Mouse (Mus musculus) right cerebral cortex, adult 18-20 months (tissue): ENCODE measurements around the gene Nipal3.

Source experiments
- DNase-seq: peaks from one replicate; pipeline ENCODE4 v3.0.0; 2022; ENCODE audit warnings: mixed read lengths

The Nipal3 gene

GRCm38 (mm10) chr4:135494521-135495396, at the start of gene Nipal3, which contains the start of gene Stpg1:
TSS of gene Nipal3 (minus strand) at chr4:135495038.
TSS of gene Stpg1 (plus strand) at chr4:135494790.
- DNase-seq: peak; percentile 93

- DNase-seq: no peak
These were observed 49.4 kb upstream of the Nipal3 start for GRCm38 (mm10) chr4:135544284-135544683.

GRCm38 (mm10) chr4:135540057-135540456, 45.2 kb upstream of the Nipal3 start:
- DNase-seq: no peak

GRCm38 (mm10) chr4:135539056-135539455, 44.2 kb upstream of the Nipal3 start:
- DNase-seq: no peak

DNA sequence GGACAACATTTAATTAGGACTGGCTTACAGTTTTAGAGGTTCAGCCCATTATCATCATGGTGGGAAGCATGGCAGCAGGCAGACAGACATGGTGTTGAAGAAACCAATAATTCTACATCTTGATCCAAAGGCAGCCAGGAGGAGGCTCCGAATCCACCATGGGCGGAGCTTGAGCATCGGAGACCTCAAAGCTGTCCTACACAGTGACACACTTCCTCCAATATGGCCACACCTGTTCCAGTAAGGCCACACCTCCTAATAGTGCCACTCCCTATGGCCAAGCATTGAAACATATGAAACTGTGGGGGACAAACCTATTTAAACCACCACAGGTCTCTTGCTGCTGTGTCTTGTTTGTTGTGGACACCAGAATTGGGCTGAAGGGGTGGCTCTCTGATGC, 40.2 kb upstream of the Nipal3 start:
- no peak for DNase-seq

DNA sequence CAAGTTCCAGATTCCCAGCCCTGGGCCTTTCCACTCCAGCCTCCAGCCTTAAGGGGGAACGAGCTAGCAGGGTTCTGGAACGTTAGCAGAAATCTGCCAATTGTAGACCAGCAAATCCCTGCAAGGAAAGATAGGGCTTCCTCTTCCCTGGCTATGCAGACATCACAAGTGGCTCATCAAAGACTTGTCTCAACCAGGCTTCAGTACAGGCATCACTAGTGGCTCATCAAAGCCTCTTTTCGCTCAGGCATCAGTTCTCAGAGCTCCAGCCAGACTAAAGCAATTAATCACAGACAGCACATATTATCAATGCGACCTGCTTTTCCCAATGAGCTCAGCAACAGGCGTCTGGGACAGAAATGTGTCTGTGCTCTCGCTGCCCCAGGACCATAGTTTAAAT, 38.2 kb upstream of the Nipal3 start:
- DNase-seq: no peak

DNA sequence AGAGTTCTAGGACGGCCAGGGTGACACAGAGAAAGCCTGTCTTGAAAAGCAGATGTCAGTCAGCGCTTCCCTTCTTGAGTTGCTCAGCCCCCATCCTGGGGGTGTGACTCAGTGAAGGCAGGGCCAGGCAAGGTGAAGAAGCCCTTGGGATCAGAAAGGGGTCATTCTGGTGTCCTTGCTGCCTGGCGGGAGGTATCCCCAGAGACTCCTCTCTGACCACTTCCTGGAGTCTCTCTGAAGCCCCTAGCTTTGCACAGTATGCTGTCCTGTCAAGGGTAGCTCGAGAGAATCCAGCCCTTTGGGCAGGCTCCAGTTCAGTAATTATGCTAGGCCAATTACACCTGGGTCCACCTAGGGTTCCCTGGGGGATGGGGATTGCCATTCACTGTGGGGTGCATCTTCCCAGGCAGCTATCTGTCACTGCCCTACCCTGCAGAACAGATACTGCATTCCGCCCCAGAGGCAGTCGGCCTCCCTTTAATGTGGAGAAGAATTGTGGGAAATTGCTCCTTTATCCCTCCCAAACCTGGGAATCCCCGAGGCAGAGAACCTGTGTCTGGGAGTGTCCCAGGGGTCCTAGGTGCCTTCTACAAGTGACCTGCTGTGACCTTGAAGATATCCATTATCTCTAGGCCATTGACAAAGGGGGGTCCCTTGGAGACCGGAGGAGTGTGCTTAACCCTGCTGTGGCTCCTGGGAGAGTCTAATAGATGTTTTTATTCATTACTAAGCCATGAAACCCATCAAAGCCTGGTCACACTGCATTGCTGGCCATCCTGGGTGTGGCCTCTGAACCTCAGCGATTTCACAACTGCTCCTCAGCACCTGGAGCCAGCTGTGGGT, 37.2 kb upstream of the Nipal3 start:
- no peak for DNase-seq

GRCm38 (mm10) chr4:135531236-135531635, 36.4 kb upstream of the Nipal3 start:
- peak; percentile 62 for DNase-seq

DNA sequence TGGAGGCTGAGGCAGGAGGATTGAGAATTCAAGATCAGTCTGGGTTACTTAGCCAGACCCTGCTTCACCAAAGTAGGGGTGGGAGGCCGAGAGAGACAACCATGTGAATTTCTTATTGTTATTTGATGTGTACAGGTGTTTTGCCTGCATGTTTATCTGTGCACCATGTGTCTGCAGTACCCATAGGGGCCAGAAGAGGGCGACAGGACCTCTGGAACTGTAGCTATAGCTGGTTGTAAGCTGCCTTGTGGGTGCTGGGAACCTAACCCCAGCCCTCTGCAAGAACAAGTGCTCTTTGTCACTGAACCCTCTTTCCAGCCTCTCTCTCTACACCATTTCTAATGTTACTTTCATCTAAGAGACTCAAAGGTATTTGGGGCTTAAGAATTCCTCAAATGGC, 35.4 kb upstream of the Nipal3 start:
- DNase-seq: no peak

DNA sequence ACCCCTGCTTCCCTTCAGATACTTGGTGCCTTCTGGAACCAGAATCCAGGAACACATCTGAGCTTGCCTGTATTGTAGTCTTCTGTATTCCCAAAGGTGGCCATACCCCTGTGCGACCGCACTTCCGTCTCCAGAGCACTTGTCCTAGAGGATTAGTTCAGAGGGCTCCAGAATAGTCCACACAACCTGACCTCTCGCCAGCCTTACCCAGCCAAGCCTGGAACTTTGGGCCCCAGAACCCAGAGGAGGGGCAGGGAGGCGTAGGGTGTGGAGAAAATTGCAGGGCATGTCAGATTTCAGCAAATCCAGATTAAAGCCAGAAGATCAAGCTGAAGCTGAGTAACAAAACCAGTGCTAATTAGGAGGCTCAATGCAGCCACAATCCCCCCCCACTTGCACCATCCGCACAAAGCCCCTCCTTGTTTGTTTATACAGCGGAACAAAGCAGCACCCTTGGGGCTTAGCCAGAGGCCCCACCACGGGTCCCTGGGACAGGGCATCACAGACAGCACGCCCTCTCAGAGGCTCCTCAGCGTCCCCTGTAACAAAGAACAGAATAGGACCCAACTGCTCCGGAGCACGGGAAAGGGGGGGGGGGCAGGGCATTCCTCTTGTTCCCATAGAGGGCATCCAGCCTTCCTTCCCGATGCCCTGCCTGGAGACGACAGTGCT, 31.3 kb upstream of the Nipal3 start:
- no peak for DNase-seq

DNA sequence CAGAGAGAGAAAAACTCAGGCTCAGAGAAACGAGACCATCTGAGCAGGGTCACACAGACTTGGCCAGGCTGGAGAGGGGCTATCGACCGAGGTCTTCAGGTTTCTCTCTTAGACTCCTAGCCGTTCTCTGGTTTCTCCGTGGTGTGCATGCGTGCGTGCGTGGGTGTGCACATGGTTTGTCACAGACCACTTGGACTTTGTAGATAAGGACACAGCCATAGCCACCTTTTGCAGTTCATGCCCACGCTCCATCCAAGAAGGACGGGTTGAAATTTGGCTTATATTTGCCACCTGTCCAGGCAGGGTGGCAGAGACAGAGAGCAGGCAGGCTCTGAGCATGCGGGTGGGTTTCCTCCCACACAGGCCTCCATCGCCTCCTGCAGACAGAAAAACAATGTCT, 30.2 kb upstream of the Nipal3 start:
- no peak for DNase-seq

GRCm38 (mm10) chr4:135523939-135524338, 29.1 kb upstream of the Nipal3 start:
- no peak for DNase-seq

DNA sequence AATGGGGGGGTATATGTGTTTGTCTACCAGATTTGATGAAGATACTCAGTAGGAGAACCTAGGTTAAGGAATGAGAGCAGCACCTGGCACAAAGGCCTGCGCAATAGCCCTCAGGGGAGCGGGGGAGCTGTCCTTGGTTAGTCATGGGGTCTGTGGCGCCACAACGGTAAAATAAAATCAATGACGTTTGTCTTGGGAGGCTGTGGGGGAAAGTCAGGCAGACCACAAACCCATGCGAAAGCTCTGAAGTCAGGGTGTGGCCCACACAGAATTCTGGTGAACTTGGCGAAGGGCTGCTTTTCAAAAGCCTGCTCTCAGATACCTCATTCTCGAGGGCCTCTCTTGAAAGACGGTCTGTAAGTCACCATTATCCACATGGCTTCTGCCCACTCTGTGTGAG, 25.6 kb upstream of the Nipal3 start:
- no peak for DNase-seq

DNA sequence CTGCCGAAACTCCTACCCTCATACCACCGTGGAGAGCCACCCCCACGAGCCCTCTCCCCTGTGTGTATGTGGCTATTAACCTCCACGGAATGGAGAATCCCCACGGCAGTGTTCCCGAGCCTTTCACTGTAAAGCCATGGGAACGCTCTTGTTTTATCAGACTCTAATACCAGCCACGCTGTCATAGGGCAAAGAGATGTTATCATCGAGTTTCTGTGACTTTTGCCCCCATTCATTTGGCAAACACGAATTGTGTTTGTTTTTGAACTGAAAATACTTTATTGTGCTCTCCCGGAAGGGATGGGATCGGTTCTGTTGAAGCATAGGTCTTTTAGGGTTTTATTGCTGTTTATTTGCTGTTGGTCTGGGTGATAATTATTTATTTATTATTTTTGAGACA, 23.3 kb upstream of the Nipal3 start:
- no peak for DNase-seq

DNA sequence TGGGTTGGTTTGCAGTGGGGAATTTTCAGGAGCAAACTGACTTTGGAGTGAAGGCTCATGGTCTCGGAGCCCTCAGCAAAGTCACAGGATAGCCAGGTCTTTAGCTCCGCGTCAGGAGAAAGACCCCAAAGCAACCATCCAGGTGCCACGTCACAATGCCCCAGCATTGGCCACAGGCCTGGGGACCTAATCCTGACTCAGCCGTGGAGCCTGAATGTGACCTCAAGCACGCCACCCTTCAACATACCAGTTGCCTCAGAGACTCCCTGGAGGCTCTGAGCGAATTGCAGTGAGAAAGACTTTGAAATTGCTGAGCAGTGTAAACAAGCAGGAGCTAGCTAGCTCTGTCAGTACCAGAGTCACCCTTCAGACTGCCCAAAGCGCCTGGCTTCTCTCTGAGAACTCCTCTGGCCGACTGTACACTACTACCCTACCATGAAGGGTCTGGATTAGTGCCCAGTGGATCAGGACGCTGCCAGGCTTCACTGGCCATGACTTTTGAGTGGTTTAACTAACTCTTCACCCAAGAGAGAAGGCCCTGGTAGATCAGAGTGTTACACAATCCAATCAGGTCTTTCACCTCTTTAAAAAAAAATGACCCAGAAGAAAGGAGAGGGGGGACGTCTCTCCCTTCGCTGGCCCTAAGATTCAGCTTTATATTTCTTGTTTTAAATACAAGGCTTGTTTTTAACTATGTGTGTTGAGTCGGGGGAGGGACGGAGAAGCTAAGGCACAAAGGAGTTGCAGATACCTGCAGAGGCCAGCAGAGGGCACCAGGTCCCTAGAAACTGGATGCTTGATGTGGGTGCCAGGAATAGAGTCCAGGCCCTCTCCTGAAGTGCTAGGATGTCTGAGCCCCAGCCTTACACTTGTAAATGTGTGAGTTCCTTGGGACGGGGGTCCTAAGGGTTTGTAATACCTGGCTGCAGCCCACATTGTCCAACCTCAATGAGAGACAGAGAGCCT, 21.8 kb upstream of the Nipal3 start:
- DNase-seq: peak; percentile 20

DNA sequence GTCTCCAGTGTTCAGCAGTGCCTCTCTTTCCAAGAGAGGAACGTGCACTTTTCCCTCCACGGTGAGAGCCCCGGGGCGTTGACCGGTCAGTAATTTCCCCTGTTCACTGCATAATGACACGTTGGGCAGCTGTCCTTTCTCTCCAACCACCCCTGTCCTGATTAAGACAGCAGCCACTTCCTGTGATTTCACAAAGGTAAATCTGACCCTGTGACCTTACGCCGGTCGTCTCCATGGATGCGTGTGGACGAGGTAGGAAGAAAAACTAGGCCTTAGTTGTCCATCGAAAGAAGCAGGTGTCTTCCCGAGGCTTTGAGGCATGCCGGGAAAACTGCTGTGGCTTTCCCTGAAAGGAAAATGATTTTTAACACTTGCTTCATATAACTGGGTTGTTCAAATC, 20.1 kb upstream of the Nipal3 start:
- no peak for DNase-seq

GRCm38 (mm10) chr4:135513865-135514264, 19.0 kb upstream of the Nipal3 start:
- DNase-seq: no peak

- DNase-seq: no peak
These were observed 14.7 kb upstream of the Nipal3 start for GRCm38 (mm10) chr4:135509515-135509914.

- peak; percentile 76 for DNase-seq
These were observed 13.7 kb upstream of the Nipal3 start for GRCm38 (mm10) chr4:135508419-135509039.

DNA sequence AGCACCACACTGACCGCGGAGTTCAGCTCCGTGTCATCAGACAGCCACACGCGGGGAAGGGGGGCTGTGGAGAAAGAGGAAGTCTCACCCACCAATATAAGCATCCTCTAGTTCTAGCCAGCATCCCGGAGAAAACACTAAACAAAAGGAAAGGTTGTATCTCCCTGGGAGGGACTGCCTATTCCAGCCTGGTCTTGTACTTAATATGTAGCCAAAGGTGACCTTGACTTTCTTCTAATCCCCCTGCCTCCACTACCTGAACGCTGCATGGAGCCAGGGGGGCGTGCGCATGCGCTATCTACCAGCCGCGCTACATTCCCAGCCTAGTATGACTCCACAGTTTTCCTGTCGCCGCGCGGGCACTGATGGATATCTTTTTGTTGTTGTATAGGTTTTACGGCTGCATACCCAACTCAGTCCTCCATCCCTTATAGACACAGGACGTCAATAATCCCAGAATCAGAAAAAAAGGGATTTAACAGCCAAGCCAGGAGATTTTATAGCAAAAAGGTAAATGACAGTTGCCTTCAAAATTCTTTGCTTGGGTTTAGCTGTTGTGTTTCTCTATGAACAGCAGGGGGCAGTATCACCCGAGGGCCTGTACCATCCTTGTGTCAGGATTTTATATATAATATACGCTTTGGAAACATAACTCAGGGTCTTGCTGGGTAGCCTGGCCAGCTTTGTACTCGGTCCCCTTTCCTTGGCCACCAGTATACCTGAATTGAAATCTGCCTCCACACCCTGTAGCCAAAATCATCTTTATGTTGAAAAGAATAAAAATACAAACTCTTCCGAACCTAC, 12.9 kb upstream of the Nipal3 start:
- peak; percentile 72 for DNase-seq

- DNase-seq: no peak
These were observed 11.0 kb upstream of the Nipal3 start for GRCm38 (mm10) chr4:135505794-135506193.
